Mouse (Mus musculus) kidney, embryonic 16.5 days (tissue): ENCODE results near the gene Calcoco1. TPM values are rescaled to one million over a fixed set of nuclear protein-coding genes. Genes with fewer than 3 reads are reported as not detected.

Experiments used
- ATAC-seq: fragments of 200-750 bp; cut with Nextera tagmentation; 2 replicates; pipeline ENCODE4 v1.8.0; 2017; ENCODE audit warnings: moderate TSS enrichment; ENCODE audit not compliant: low FRiP score, low TSS enrichment
- H3K27ac ChIP-seq: fragments of 300-500 bp; sonication (generic); 2 replicates; pipeline ENCODE4 v1.5.1; 2014; ENCODE audit warnings: low read length
- H3K27me3 ChIP-seq: fragments of 300-500 bp; sonication (generic); 2 replicates; pipeline ENCODE4 v1.6.1; 2014; ENCODE audit warnings: low read length, control low read depth, mixed read lengths; ENCODE audit not compliant: insufficient read depth
- H3K36me3 ChIP-seq: fragments of 300-500 bp; sonication (generic); 2 replicates; pipeline ENCODE4 v1.6.1; 2014; ENCODE audit warnings: low read length, control low read depth, mixed read lengths; ENCODE audit not compliant: insufficient read depth
- H3K4me1 ChIP-seq: fragments of 300-500 bp; sonication (generic); 2 replicates; pipeline ENCODE4 v1.6.1; 2014; ENCODE audit warnings: low read length, control low read depth, mixed read lengths; ENCODE audit not compliant: insufficient read depth
- H3K4me2 ChIP-seq: fragments of 300-500 bp; sonication (generic); replicated peaks from 2 replicates; pipeline ENCODE4 v1.6.1; 2014; ENCODE audit warnings: low read depth, low read length
- H3K4me3 ChIP-seq: fragments of 300-500 bp; sonication (generic); 2 replicates; pipeline ENCODE4 v1.5.1; 2014; ENCODE audit warnings: mild to moderate bottlenecking, low read length
- H3K9ac ChIP-seq: fragments of 300-500 bp; sonication (generic); replicated peaks from 2 replicates; pipeline ENCODE4 v1.6.1; 2014; ENCODE audit warnings: low read length
- H3K9me3 ChIP-seq: fragments of 300-500 bp; sonication (generic); 2 replicates; pipeline ENCODE4 v1.6.1; 2016; ENCODE audit warnings: low read length, control low read depth
- WGBS: fragments of 180-500 bp; shearing (Covaris S2); extraction: QIAGEN DNeasy Blood & Tissue Kit; methylation state at CpG from one replicate; pipeline ENCODE4 v1.1.7; 2014; 5-methylcytosine and 5-hydroxymethylcytosine counted together
- polyA plus RNA-seq: library from polyadenylated mRNA; unstranded; fragments of >200 nt; fragmentation: Nextera tagmentation; extraction: Ambion mirVana; gene quantifications from 2 replicates; pipeline ENCODE4 v1.2.1, GENCODE M21; 2015

Gene Calcoco1
- polyA plus RNA-seq, 1 experiment from 2014 or later: 60.4 TPM

GRCm38 (mm10) chr15:102704806-102705205 is 17.2 kb downstream of the Calcoco1 start:
- ATAC-seq: no peak
- H3K4me3 ChIP-seq: no peak overlapping the region
- H3K36me3 ChIP-seq: peaks cover 24% of the 10 kb centered on the region
- no peak overlapping the region for H3K9ac ChIP-seq
- no peaks in the 10 kb centered on the region for H3K9me3 ChIP-seq
- no peak overlapping the region for H3K27ac ChIP-seq
- 67% methylated on average over 5 of the region's 5 CpGs for WGBS
- H3K4me1 ChIP-seq: peaks cover 12% of the 10 kb centered on the region; the same call in 1 of the 2 replicates
- peaks cover 7% of the 10 kb centered on the region; the same call in 1 of the 2 replicates for H3K27me3 ChIP-seq
- H3K4me2 ChIP-seq: no peak overlapping the region

- Histone ChIP-seq H3K9ac (no peak overlapping the region), H3K4me2 (no peak overlapping the region), H3K27me3 (peaks cover 23% of the 10 kb centered on the region), H3K4me3 (no peak overlapping the region), H3K4me1 (peaks cover 12% of the 10 kb centered on the region; the same call in 1 of the 2 replicates), H3K36me3 (peaks cover 6% of the 10 kb centered on the region; the same call in 1 of the 2 replicates), H3K9me3 (no peaks in the 10 kb centered on the region), H3K27ac (no peak overlapping the region)
- ATAC-seq: no peak
- WGBS: 62% methylated on average over 3 of the region's 3 CpGs
Observed at GRCm38 (mm10) chr15:102702972-102703371, 19.0 kb downstream of the Calcoco1 start.

GRCm38 (mm10) chr15:102698193-102698592 is 23.8 kb downstream of the Calcoco1 start:
- H3K4me1 ChIP-seq: peaks cover 8% of the 10 kb centered on the region
- peaks cover 67% of the 10 kb centered on the region for H3K27me3 ChIP-seq
- H3K36me3 ChIP-seq: no peaks in the 10 kb centered on the region
- no peak overlapping the region for H3K4me2 ChIP-seq
- no peak overlapping the region for H3K9ac ChIP-seq
- no peaks in the 10 kb centered on the region for H3K9me3 ChIP-seq
- no peak overlapping the region for H3K27ac ChIP-seq
- 1% methylated on average over 11 of the region's 11 CpGs for WGBS
- no peak overlapping the region for H3K4me3 ChIP-seq
- ATAC-seq: peak; percentile 43; the same call in 1 of the 2 replicates

GRCm38 (mm10) chr15:102696899-102697298 is 25.1 kb downstream of the Calcoco1 start:
- H3K27me3 ChIP-seq: peaks cover 74% of the 10 kb centered on the region
- H3K36me3 ChIP-seq: no peaks in the 10 kb centered on the region
- no peak overlapping the region for H3K27ac ChIP-seq
- no peak overlapping the region for H3K4me2 ChIP-seq
- H3K4me1 ChIP-seq: peaks cover 11% of the 10 kb centered on the region
- WGBS: 44% methylated on average over 3 of the region's 3 CpGs
- no peak for ATAC-seq
- H3K9ac ChIP-seq: no peak overlapping the region
- H3K4me3 ChIP-seq: no peak overlapping the region
- no peaks in the 10 kb centered on the region for H3K9me3 ChIP-seq

- peak; percentile 73 for ATAC-seq
- peak overlapping the region; percentile 58 for H3K4me3 ChIP-seq
- H3K4me1 ChIP-seq: peaks cover 11% of the 10 kb centered on the region
- H3K36me3 ChIP-seq: no peaks in the 10 kb centered on the region
- H3K9ac ChIP-seq: no peak overlapping the region
- no peak overlapping the region for H3K27ac ChIP-seq
- peak overlapping the region; percentile 92 for H3K4me2 ChIP-seq
- under 1% methylated on average over 11 of the region's 11 CpGs for WGBS
- H3K27me3 ChIP-seq: peaks cover 72% of the 10 kb centered on the region
- H3K9me3 ChIP-seq: no peaks in the 10 kb centered on the region
Observed at GRCm38 (mm10) chr15:102693600-102693999, 28.4 kb downstream of the Calcoco1 start.

GRCm38 (mm10) chr15:102692991-102693411 is 29.0 kb downstream of the Calcoco1 start:
- H3K27me3 ChIP-seq: peaks cover 68% of the 10 kb centered on the region
- under 1% methylated on average over 32 of the region's 32 CpGs for WGBS
- peak overlapping the region; percentile 92 for H3K4me2 ChIP-seq
- H3K4me1 ChIP-seq: peaks cover 11% of the 10 kb centered on the region
- peak overlapping the region; percentile 58 for H3K4me3 ChIP-seq
- H3K9ac ChIP-seq: peak overlapping the region; percentile 29
- H3K9me3 ChIP-seq: no peaks in the 10 kb centered on the region
- H3K27ac ChIP-seq: no peak overlapping the region
- no peaks in the 10 kb centered on the region for H3K36me3 ChIP-seq
- peak; percentile 61 for ATAC-seq

- 3% methylated on average over 26 of the region's 26 CpGs for WGBS
- peak; percentile 49; the same call in 1 of the 2 replicates for ATAC-seq
- Histone ChIP-seq H3K27me3 (peaks cover 61% of the 10 kb centered on the region), H3K36me3 (no peaks in the 10 kb centered on the region), H3K4me1 (peaks cover 11% of the 10 kb centered on the region), H3K9ac (peak overlapping the region; percentile 29), H3K27ac (no peak overlapping the region), H3K4me3 (peak overlapping the region; percentile 58), H3K4me2 (peak overlapping the region; percentile 92), H3K9me3 (no peaks in the 10 kb centered on the region)
Observed at GRCm38 (mm10) chr15:102692321-102692804, 29.6 kb downstream of the Calcoco1 start.

- H3K9ac ChIP-seq: no peak overlapping the region
- H3K4me2 ChIP-seq: no peak overlapping the region
- no peaks in the 10 kb centered on the region for H3K9me3 ChIP-seq
- no peaks in the 10 kb centered on the region for H3K36me3 ChIP-seq
- no peaks in the 10 kb centered on the region for H3K4me1 ChIP-seq
- WGBS: 24% methylated on average over 4 of the region's 4 CpGs
- peaks cover 10% of the 10 kb centered on the region for H3K27me3 ChIP-seq
- no peak overlapping the region for H3K27ac ChIP-seq
- ATAC-seq: no peak
- no peak overlapping the region for H3K4me3 ChIP-seq
Observed at GRCm38 (mm10) chr15:102685791-102686190, 36.2 kb downstream of the Calcoco1 start.

- no peaks in the 10 kb centered on the region; the same call in 1 of the 2 replicates for H3K27me3 ChIP-seq
- 18% methylated on average over 1 of the region's 1 CpGs for WGBS
- ATAC-seq: no peak
- no peak overlapping the region for H3K4me3 ChIP-seq
- H3K27ac ChIP-seq: no peak overlapping the region
- no peak overlapping the region for H3K4me2 ChIP-seq
- H3K9me3 ChIP-seq: no peaks in the 10 kb centered on the region
- no peaks in the 10 kb centered on the region for H3K4me1 ChIP-seq
- no peaks in the 10 kb centered on the region for H3K36me3 ChIP-seq
- H3K9ac ChIP-seq: no peak overlapping the region
Observed at GRCm38 (mm10) chr15:102683670-102684069, 38.3 kb downstream of the Calcoco1 start.

- 96% methylated on average over 2 of the region's 2 CpGs for WGBS
- peaks cover 2% of the 10 kb centered on the region; the same call in 1 of the 2 replicates for H3K9me3 ChIP-seq
- no peak overlapping the region for H3K27ac ChIP-seq
- H3K36me3 ChIP-seq: no peaks in the 10 kb centered on the region
- no peaks in the 10 kb centered on the region for H3K27me3 ChIP-seq
- H3K4me3 ChIP-seq: no peak overlapping the region
- H3K4me2 ChIP-seq: no peak overlapping the region
- no peak overlapping the region for H3K9ac ChIP-seq
- no peak for ATAC-seq
- peaks cover 16% of the 10 kb centered on the region for H3K4me1 ChIP-seq
Observed at GRCm38 (mm10) chr15:102676345-102676744, 45.6 kb downstream of the Calcoco1 start.
